Mouse (Mus musculus): ENCODE measurements around the gene Itga6.

GRCm38 (mm10) chr2:71758591-71759531 is 13.4 kb downstream of the Itga6 start:
- peak; percentile 49; the same call in 1 of the 2 replicates for TF ChIP-seq EP300 (IDR thresholded peaks at IDR 0.05)
- no peak for TF ChIP-seq CTCF (IDR thresholded peaks at IDR 0.05)

Measured in lung, postnatal 0 days (tissue).